ENCODE assay signal across 8 mouse cellular contexts in genomic region chr5:138117199-138118015, GRCm38 (mm10). TPM values are rescaled to one million over a fixed set of nuclear protein-coding genes. Genes with fewer than 3 reads are reported as not detected.
A peak's percentile ranks its signal among the peaks of the same experiment; 100 is the strongest.
DNase-seq lines count a peak whose midpoint lies in the region; ATAC-seq and TF ChIP-seq lines count a peak whose summit lies in the region.

No protein-coding gene starts in this region.

- peak overlapping the region; percentile 81 for H3K4me2 ChIP-seq in CH12.LX (ENCODE audit: insufficient read depth, low read depth, poor library complexity, severe bottlenecking)
- peak overlapping the region; percentile 71 for H3K4me2 ChIP-seq in limb, embryonic 12.5 days

- no peak for ATAC-seq in limb, embryonic 12.5 days (ENCODE audit: insufficient number of reproducible peaks, insufficient read depth, low FRiP score, low TSS enrichment, low read depth)

- TF ChIP-seq RAD21 in CH12.LX (IDR thresholded peaks at IDR 0.05; ENCODE audit: low read depth, low read length), result no peak

- no peak for TF ChIP-seq EP300 in CH12.LX (IDR thresholded peaks at IDR 0.05; ENCODE audit: low read length)

- peak overlapping the region; percentile 95 for H3K27ac ChIP-seq in heart, embryonic 10.5 days
- H3K27ac ChIP-seq in CH12.LX (ENCODE audit: insufficient read depth, low read depth), result peak overlapping the region; percentile 53
- peak overlapping the region; percentile 94 for H3K27ac ChIP-seq in limb, embryonic 12.5 days

- H3K9ac ChIP-seq in CH12.LX (ENCODE audit: insufficient read depth, low read depth), result peak overlapping the region; percentile 83
- peak overlapping the region; percentile 75 for H3K9ac ChIP-seq in limb, embryonic 12.5 days (replicated peaks)

- no peaks in the 10 kb centered on the region for H3K9me3 ChIP-seq in heart, embryonic 10.5 days
- no peaks in the 10 kb centered on the region for H3K9me3 ChIP-seq in CH12.LX (replicated peaks; ENCODE audit: low read length)
- no peaks in the 10 kb centered on the region for H3K9me3 ChIP-seq in erythroblast, embryonic 14.5 days (ENCODE audit: control insufficient read depth, low read length)
- H3K9me3 ChIP-seq in limb, embryonic 12.5 days, result no peaks in the 10 kb centered on the region

- WGBS in heart, embryonic 10.5 days, result 11% methylated on average over 16 of the region's 16 CpGs
- WGBS in limb, embryonic 12.5 days, result 8% methylated on average over 16 of the region's 16 CpGs

- peak overlapping the region; percentile 78 for H3K4me3 ChIP-seq in heart, embryonic 10.5 days
- peak overlapping the region; percentile 71 to 74 (median 71) for H3K4me3 ChIP-seq in CH12.LX (replicated peaks in 1 of 3; ENCODE audit: low read depth in 2 of 3, low read length in 2 of 3, poor library complexity in 1 of 3)
- peak overlapping the region; percentile 92 for H3K4me3 ChIP-seq in erythroblast, embryonic 14.5 days (replicated peaks)
- peak overlapping the region; percentile 65 for H3K4me3 ChIP-seq in limb, embryonic 12.5 days (replicated peaks)

- no peak for TF ChIP-seq CTCF in CH12.LX (conservative IDR thresholded peaks at IDR 0.05 in 1 of 2, IDR thresholded peaks at IDR 0.05 in 1 of 2; ENCODE audit: low read depth in 2 of 2, low read length in 2 of 2)

- TF ChIP-seq POLR2A in CH12.LX (IDR thresholded peaks at IDR 0.05; ENCODE audit: low read depth, low read length), result no peak

- peaks cover 11% of the 10 kb centered on the region for H3K4me1 ChIP-seq in heart, embryonic 10.5 days
- peaks cover 7 to 17% of the 10 kb centered on the region in 2 experiments for H3K4me1 ChIP-seq in CH12.LX (ENCODE audit: control insufficient read depth in 1 of 2, insufficient read depth in 2 of 2)
- peaks cover 35% of the 10 kb centered on the region for H3K4me1 ChIP-seq in erythroblast, embryonic 14.5 days (ENCODE audit: control insufficient read depth)
- H3K4me1 ChIP-seq in limb, embryonic 12.5 days (replicated peaks), result peaks cover 10% of the 10 kb centered on the region

- no peak for DNase-seq in heart, embryonic 10.5 days (ENCODE audit: low spot score)
- no peak for DNase-seq in heart, adult 8-10 months (ENCODE audit: low spot score)
- peak; percentile 27 for DNase-seq in CH12.LX (ENCODE audit: extremely low read depth)
- DNase-seq in retina, embryonic 14.5 days (ENCODE audit: low spot score), result peak; percentile 21
- no peak for DNase-seq in ovary, postnatal 36 days (ENCODE audit: low spot score)
- DNase-seq in kidney, postnatal 4 days, result no peak

- dilution Hi-C loops in CH12.LX (cut with MboI; ENCODE audit: extremely low pct_ligation_motif_present, extremely low pct_unique_long_range_greater_than_20kb, low sequenced_read_pairs), result no loop called here

- H3K27me3 ChIP-seq in heart, embryonic 10.5 days (ENCODE audit: insufficient read depth, poor library complexity, severe bottlenecking), result no peaks in the 10 kb centered on the region
- no peaks in the 10 kb centered on the region for H3K27me3 ChIP-seq in CH12.LX (replicated peaks)
- no peaks in the 10 kb centered on the region for H3K27me3 ChIP-seq in erythroblast, embryonic 14.5 days (ENCODE audit: control insufficient read depth)
- no peaks in the 10 kb centered on the region for H3K27me3 ChIP-seq in limb, embryonic 12.5 days

- H3K79me2 ChIP-seq in CH12.LX (replicated peaks; ENCODE audit: control insufficient read depth, extremely low read depth, insufficient read depth, poor library complexity, severe bottlenecking), result peaks cover 6% of the 10 kb centered on the region

- in situ Hi-C loops in CH12.LX (cut with MboI; ENCODE audit: low pct_ligation_motif_present, low pct_unique_long_range_greater_than_20kb, low sequenced_read_pairs), result no loop called here

- peaks cover 22% of the 10 kb centered on the region for H3K36me3 ChIP-seq in heart, embryonic 10.5 days
- H3K36me3 ChIP-seq in CH12.LX (replicated peaks in 1 of 2; ENCODE audit: control insufficient read depth in 1 of 2, insufficient read depth in 1 of 2, low read length in 1 of 2), result peaks cover 7 to 9% of the 10 kb centered on the region in 2 experiments
- peaks cover 13% of the 10 kb centered on the region for H3K36me3 ChIP-seq in erythroblast, embryonic 14.5 days (ENCODE audit: control insufficient read depth)
- H3K36me3 ChIP-seq in limb, embryonic 12.5 days, result peaks cover 29% of the 10 kb centered on the region

TF ChIP-seq in CH12.LX, 34 proteins besides CTCF, POLR2A, EP300 and RAD21:
- no peak for TF ChIP-seq NRF1 (IDR thresholded peaks at IDR 0.05; ENCODE audit: low read depth, low read length)
- no peak for TF ChIP-seq ZC3H11A (IDR thresholded peaks at IDR 0.05; ENCODE audit: low read depth, low read length)
- no peak for TF ChIP-seq CHD1 (IDR thresholded peaks at IDR 0.05; ENCODE audit: low read depth, low read length)
- TF ChIP-seq HCFC1 (IDR thresholded peaks at IDR 0.05; ENCODE audit: low read depth, low read length), result no peak
TF ChIP-seq in CH12.LX: peak in this region for 0.

RNA-seq across cellular contexts. Expression of gene Zscan21, which starts 0.7 kb away (rescaled TPM):
- polyA plus RNA-seq in heart, embryonic 10.5 days (2016; fragmentation: Nextera tagmentation; extraction: Ambion mirVana), result 50.0 and 65.1 TPM in 2 replicates
- total RNA-seq in heart, adult 8-10 months (2022), result 10 to 100 TPM; 11.2 to 12.9 (median 11.9) TPM
- total RNA-seq in CH12.LX (2012; rRNA removed) (9.0 and 10.8 TPM in 2 replicates), CH12.LX (2014; rRNA removed) (9.0 and 9.6 TPM in 2 replicates)
- polyA plus RNA-seq in CH12.LX (2012; ENCODE audit: insufficient read length, low read depth), result 12.1 and 13.6 TPM in 2 replicates
- polyA plus RNA-seq in erythroblast, embryonic 14.5 days (2012), result 0.10 and 0.11 TPM in 2 replicates
- 78.8 and 80.9 TPM in 2 replicates for polyA plus RNA-seq in limb, embryonic 12.5 days (2016; fragmentation: Nextera tagmentation; extraction: Ambion mirVana)

RNA-seq across cellular contexts. Expression of gene Zkscan1, which starts 32.5 kb away (rescaled TPM):
- polyA plus RNA-seq in heart, embryonic 10.5 days (2016; fragmentation: Nextera tagmentation; extraction: Ambion mirVana), result 15.6 and 15.8 TPM in 2 replicates
- 10 to 100 TPM; 13.7 to 16.2 (median 15.3) TPM for total RNA-seq in heart, adult 8-10 months (2022)
- total RNA-seq in CH12.LX (2012; rRNA removed) (9.5 and 10.5 TPM in 2 replicates), CH12.LX (2014; rRNA removed) (10.7 and 12.0 TPM in 2 replicates)
- 8.9 and 9.2 TPM in 2 replicates for polyA plus RNA-seq in CH12.LX (2012; ENCODE audit: insufficient read length, low read depth)
- polyA plus RNA-seq in erythroblast, embryonic 14.5 days (2012), result 0.01 and 0.02 TPM in 2 replicates
- 26.8 and 32.1 TPM in 2 replicates for polyA plus RNA-seq in limb, embryonic 12.5 days (2016; fragmentation: Nextera tagmentation; extraction: Ambion mirVana)

RNA-seq across cellular contexts. Expression of gene Zfp113, which starts 38.1 kb away (rescaled TPM):
- polyA plus RNA-seq in heart, embryonic 10.5 days (2016; fragmentation: Nextera tagmentation; extraction: Ambion mirVana), result 10.3 and 18.8 TPM in 2 replicates
- total RNA-seq in heart, adult 8-10 months (2022), result 1 to 10 TPM; 6.2 to 8.5 (median 8.3) TPM
- 5.2 and 5.8 TPM in 2 replicates for total RNA-seq in CH12.LX (2012; rRNA removed)
- total RNA-seq in CH12.LX (2014; rRNA removed), result 5.5 and 7.0 TPM in 2 replicates
- 4.1 and 4.4 TPM in 2 replicates for polyA plus RNA-seq in CH12.LX (2012; ENCODE audit: insufficient read length, low read depth)
- 0.01 and 0.04 TPM in 2 replicates for polyA plus RNA-seq in erythroblast, embryonic 14.5 days (2012)
- 23.4 and 27.4 TPM in 2 replicates for polyA plus RNA-seq in limb, embryonic 12.5 days (2016; fragmentation: Nextera tagmentation; extraction: Ambion mirVana)

RNA-seq across cellular contexts. Expression of gene Cops6, which starts 43.5 kb away (rescaled TPM):
- polyA plus RNA-seq in heart, embryonic 10.5 days (2016; fragmentation: Nextera tagmentation; extraction: Ambion mirVana), result 366 and 394 TPM in 2 replicates
- total RNA-seq in heart, adult 8-10 months (2022), result 100 to 1,000 TPM; 117 to 139 (median 133) TPM
- total RNA-seq in CH12.LX (2012; rRNA removed) (78.4 and 80.6 TPM in 2 replicates), CH12.LX (2014; rRNA removed) (86.4 and 88.4 TPM in 2 replicates)
- polyA plus RNA-seq in CH12.LX (2012; ENCODE audit: insufficient read length, low read depth), result 205 and 210 TPM in 2 replicates
- 8.2 and 11.5 TPM in 2 replicates for polyA plus RNA-seq in erythroblast, embryonic 14.5 days (2012)
- 332 and 333 TPM in 2 replicates for polyA plus RNA-seq in limb, embryonic 12.5 days (2016; fragmentation: Nextera tagmentation; extraction: Ambion mirVana)

RNA-seq across cellular contexts. Expression of gene Ap4m1, which starts 54.4 kb away (rescaled TPM):
- 13.4 and 15.0 TPM in 2 replicates for polyA plus RNA-seq in heart, embryonic 10.5 days (2016; fragmentation: Nextera tagmentation; extraction: Ambion mirVana)
- total RNA-seq in heart, adult 8-10 months (2022), result 10 to 100 TPM in 1 of 4 experiments, 1 to 10 TPM in 3; 6.0 to 11.3 (median 7.6) TPM
- total RNA-seq in CH12.LX (2012; rRNA removed) (16.7 and 17.4 TPM in 2 replicates), CH12.LX (2014; rRNA removed) (20.4 and 21.5 TPM in 2 replicates)
- 26.3 and 27.5 TPM in 2 replicates for polyA plus RNA-seq in CH12.LX (2012; ENCODE audit: insufficient read length, low read depth)
- polyA plus RNA-seq in erythroblast, embryonic 14.5 days (2012), result 1.1 and 1.7 TPM in 2 replicates
- 32.0 and 36.3 TPM in 2 replicates for polyA plus RNA-seq in limb, embryonic 12.5 days (2016; fragmentation: Nextera tagmentation; extraction: Ambion mirVana)

Comparison
In these comparisons a context has a peak if more than half of its experiments do, and no peak if none do; other contexts are left out.
1. DNase-seq: peak in CH12.LX (single experiment) and retina, embryonic 14.5 days (single experiment); none in heart, embryonic 10.5 days (single experiment), heart, adult 8-10 months (single experiment), ovary, postnatal 36 days (single experiment) and kidney, postnatal 4 days (0 of 2).
2. RNA of gene Zscan21, which starts 0.7 kb away (polyA plus RNA-seq): 78.8 to 80.9 TPM in limb, embryonic 12.5 days, 50.0 to 65.1 TPM in heart, embryonic 10.5 days and 12.1 to 13.6 TPM in CH12.LX; 0.10 to 0.11 TPM in erythroblast, embryonic 14.5 days; every median in the first group is over 10 times any median in the second.
3. Peak in every context shown above with its lines, with median percentiles within 50 percentile points of each other: H3K27ac ChIP-seq and H3K4me3 ChIP-seq.